ENCODE assay signal across 29 mouse cellular contexts in genomic region chr17:78403229-78403628, GRCm38 (mm10). TPM values are rescaled to one million over a fixed set of nuclear protein-coding genes. Genes with fewer than 3 reads are reported as not detected.
A peak's percentile ranks its signal among the peaks of the same experiment; 100 is the strongest.
DNase-seq lines count a peak whose midpoint lies in the region; ATAC-seq and TF ChIP-seq lines count a peak whose summit lies in the region.
"Had no signal": no experiment of that assay in that cellular context is flagged by ENCODE, and none has a peak within 500 bp of the region (broad histone marks: within the 10 kb centered on the region; RNA-seq: fewer than 3 reads in every experiment).

No protein-coding gene starts in this region.

- no peak overlapping the region for H3K4me3 ChIP-seq in intestine, postnatal 0 days (ENCODE audit: low read depth, low read length)
- no peak overlapping the region for H3K4me3 ChIP-seq in intestine, embryonic 15.5 days (replicated peaks)
- no peak overlapping the region for H3K4me3 ChIP-seq in embryonic fibroblast, embryonic 13.5 days (ENCODE audit: insufficient read depth, low read length)
- H3K4me3 ChIP-seq in hindbrain, embryonic 14.5 days (replicated peaks; ENCODE audit: low read length), result no peak overlapping the region
- H3K4me3 ChIP-seq: forebrain, embryonic 12.5 days; hindbrain, embryonic 10.5 days; limb, embryonic 10.5 days; limb, embryonic 15.5 days; liver, embryonic 15.5 days; midbrain, embryonic 15.5 days had no signal

- ATAC-seq in intestine, postnatal 0 days, result no peak
- ATAC-seq in intestine, embryonic 15.5 days, result no peak
- no peak for ATAC-seq in hindbrain, embryonic 14.5 days (ENCODE audit: low FRiP score)
- ATAC-seq: forebrain, postnatal 0 days; hindbrain, embryonic 16.5 days; midbrain, embryonic 15.5 days had no signal

- no peaks in the 10 kb centered on the region for H3K9me3 ChIP-seq in intestine, postnatal 0 days (ENCODE audit: control insufficient read depth)
- no peaks in the 10 kb centered on the region for H3K9me3 ChIP-seq in intestine, embryonic 15.5 days
- no peaks in the 10 kb centered on the region for H3K9me3 ChIP-seq in hindbrain, embryonic 14.5 days (ENCODE audit: control insufficient read depth, low read length)
- H3K9me3 ChIP-seq: forebrain, embryonic 12.5 days; hindbrain, embryonic 10.5 days; limb, embryonic 10.5 days; limb, embryonic 15.5 days; liver, embryonic 15.5 days; midbrain, embryonic 15.5 days had no signal

- no peak overlapping the region for H3K9ac ChIP-seq in intestine, postnatal 0 days (ENCODE audit: low read depth, low read length)
- H3K9ac ChIP-seq in intestine, embryonic 15.5 days, result no peak overlapping the region
- no peak overlapping the region for H3K9ac ChIP-seq in hindbrain, embryonic 14.5 days
- H3K9ac ChIP-seq: forebrain, embryonic 12.5 days; forebrain, postnatal 0 days; limb, embryonic 15.5 days; liver, embryonic 15.5 days; lung, embryonic 14.5 days; midbrain, embryonic 15.5 days had no signal

- TF ChIP-seq POLR2A in embryonic fibroblast, embryonic 13.5 days (IDR thresholded peaks at IDR 0.05; ENCODE audit: low read depth, low read length), result no peak

- 44% methylated on average over 4 of the region's 4 CpGs for WGBS in intestine, postnatal 0 days
- 71% methylated on average over 4 of the region's 4 CpGs for WGBS in intestine, embryonic 15.5 days
- 83% methylated on average over 4 of the region's 4 CpGs for WGBS in hindbrain, embryonic 14.5 days

- H3K4me2 ChIP-seq in intestine, postnatal 0 days (replicated peaks; ENCODE audit: low read depth), result no peak overlapping the region
- no peak overlapping the region for H3K4me2 ChIP-seq in intestine, embryonic 15.5 days (replicated peaks)
- no peak overlapping the region for H3K4me2 ChIP-seq in hindbrain, embryonic 14.5 days (replicated peaks)
- H3K4me2 ChIP-seq: forebrain, embryonic 12.5 days; limb, embryonic 15.5 days; liver, embryonic 15.5 days; lung, embryonic 14.5 days; midbrain, embryonic 15.5 days had no signal

- H3K27me3 ChIP-seq in intestine, postnatal 0 days (replicated peaks; ENCODE audit: control insufficient read depth, insufficient read depth, low read length), result no peaks in the 10 kb centered on the region
- H3K27me3 ChIP-seq in intestine, embryonic 15.5 days (replicated peaks), result no peaks in the 10 kb centered on the region
- no peaks in the 10 kb centered on the region for H3K27me3 ChIP-seq in hindbrain, embryonic 14.5 days (ENCODE audit: control insufficient read depth, insufficient read depth, low read length)
- H3K27me3 ChIP-seq: CH12.LX; forebrain, embryonic 12.5 days; limb, embryonic 15.5 days; liver, embryonic 15.5 days; midbrain, embryonic 15.5 days had no signal

- H3K27ac ChIP-seq in intestine, postnatal 0 days (ENCODE audit: low read depth, low read length), result peak overlapping the region; percentile 76
- H3K27ac ChIP-seq in intestine, embryonic 15.5 days, result no peak overlapping the region
- peak overlapping the region; percentile 97 for H3K27ac ChIP-seq in embryonic fibroblast, embryonic 13.5 days (ENCODE audit: insufficient read depth, low read length)
- H3K27ac ChIP-seq in hindbrain, embryonic 14.5 days, result no peak overlapping the region
- H3K27ac ChIP-seq: forebrain, embryonic 12.5 days; hindbrain, embryonic 10.5 days; limb, embryonic 10.5 days; limb, embryonic 15.5 days; liver, embryonic 15.5 days; midbrain, embryonic 15.5 days had no signal

- no peak for TF ChIP-seq CTCF in intestine, postnatal 0 days (IDR thresholded peaks at IDR 0.05; ENCODE audit: low read depth)
- no peak for TF ChIP-seq CTCF in embryonic fibroblast, embryonic 13.5 days (IDR thresholded peaks at IDR 0.05; ENCODE audit: borderline replicate concordance, insufficient read depth, low read length)

- no peaks in the 10 kb centered on the region; the same call in 1 of the 2 replicates for H3K36me3 ChIP-seq in intestine, postnatal 0 days (ENCODE audit: control insufficient read depth, insufficient read depth)
- peaks cover 10% of the 10 kb centered on the region; the same call in 1 of the 2 replicates for H3K36me3 ChIP-seq in intestine, embryonic 15.5 days
- peaks cover 14% of the 10 kb centered on the region for H3K36me3 ChIP-seq in hindbrain, embryonic 14.5 days (replicated peaks; ENCODE audit: control insufficient read depth, insufficient read depth)

- H3K4me1 ChIP-seq in intestine, postnatal 0 days (replicated peaks; ENCODE audit: control insufficient read depth, insufficient read depth, low read length), result peaks cover 18% of the 10 kb centered on the region
- peaks cover 19% of the 10 kb centered on the region for H3K4me1 ChIP-seq in intestine, embryonic 15.5 days (replicated peaks)
- peaks cover 27% of the 10 kb centered on the region for H3K4me1 ChIP-seq in embryonic fibroblast, embryonic 13.5 days (ENCODE audit: control insufficient read depth, insufficient read depth, low read length)
- H3K4me1 ChIP-seq in hindbrain, embryonic 14.5 days (replicated peaks; ENCODE audit: control insufficient read depth, insufficient read depth, low read length), result no peaks in the 10 kb centered on the region
- H3K4me1 ChIP-seq: midbrain, embryonic 15.5 days had no signal

- peak; percentile 55 for DNase-seq in heart, adult 11 months
- DNase-seq in heart, adult 9 months (ENCODE audit: low spot score in 2 of 2), result no peak
- no peak for DNase-seq in hindbrain, embryonic 14.5 days (ENCODE audit: low spot score)
- no peak for DNase-seq in spleen, adult 18-20 months
- DNase-seq: adrenal gland, postnatal 14 days; B cell, adult 2 months; cerebellum, adult 11-12 months; cerebellum, adult 9-11 months; embryo, embryonic 11 days; forebrain, postnatal 0 days; gastrocnemius, postnatal 14 days; kidney, adult 8-10 months; layer of hippocampus, postnatal 36 days; lung, embryonic 14.5 days; lung, postnatal 14 days; right cerebral cortex, postnatal 25 days; thymus, adult 2 months; thymus, postnatal 36 days had no signal

RNA-seq across cellular contexts. Expression of gene Fez2, which starts 14.7 kb away (rescaled TPM):
- 59.4 and 62.3 TPM in 2 replicates for polyA plus RNA-seq in intestine, postnatal 0 days (2015; fragmentation: Nextera tagmentation; extraction: Ambion mirVana)
- 37.1 and 42.7 TPM in 2 replicates for polyA plus RNA-seq in intestine, embryonic 15.5 days (2015; fragmentation: Nextera tagmentation; extraction: Ambion mirVana)
- polyA plus RNA-seq in embryonic fibroblast, embryonic 13.5 days (2011; ENCODE audit: insufficient read length, low read depth, missing spikeins), result 41.8 and 60.3 TPM in 2 replicates
- polyA plus RNA-seq in hindbrain, embryonic 14.5 days (2014; fragmentation: Nextera tagmentation; extraction: Ambion mirVana), result 59.7 and 69.0 TPM in 2 replicates

Comparison
In these comparisons a context has a peak if more than half of its experiments do, and no peak if none do; other contexts are left out.
1. H3K27ac ChIP-seq: peak in intestine, postnatal 0 days (single experiment) and embryonic fibroblast, embryonic 13.5 days (single experiment); none in intestine, embryonic 15.5 days (single experiment) and hindbrain, embryonic 14.5 days (single experiment).